Mouse (Mus musculus) lung, postnatal 0 days (tissue): ENCODE measurements around the gene Gstm4. TPM values are rescaled to one million over a fixed set of nuclear protein-coding genes. Genes with fewer than 3 reads are reported as not detected.
A peak's percentile ranks its signal among the peaks of the same experiment; 100 is the strongest.

ENCODE experiments used
- ATAC-seq: fragments of 200-750 bp; cut with Nextera tagmentation; 2 replicates; pipeline ENCODE4 v1.8.0; 2017; ENCODE audit warnings: moderate library complexity
- DNase-seq: peaks from one replicate; pipeline ENCODE4 v3.0.0-alpha.2; 2016; ENCODE audit warnings: low spot score
- H3K27ac ChIP-seq: fragments of 300-500 bp; sonication (generic); 2 replicates; pipeline ENCODE4 v1.5.1; 2014; ENCODE audit warnings: antibody characterized with exemption, mild to moderate bottlenecking, low read length, mixed read lengths
- H3K27me3 ChIP-seq: fragments of 300-500 bp; sonication (generic); replicated peaks from 2 replicates; pipeline ENCODE4 v1.6.1; 2014; ENCODE audit warnings: low read length, mixed read lengths; ENCODE audit not compliant: insufficient read depth
- H3K36me3 ChIP-seq: fragments of 300-500 bp; sonication (generic); 2 replicates; pipeline ENCODE4 v1.6.1; 2014; ENCODE audit warnings: low read length, mixed read lengths; ENCODE audit not compliant: insufficient read depth
- H3K4me1 ChIP-seq: fragments of 300-500 bp; sonication (generic); 2 replicates; pipeline ENCODE4 v1.6.1; 2014; ENCODE audit warnings: antibody characterized with exemption, low read depth, low read length, mixed read lengths; ENCODE audit not compliant: insufficient read depth
- H3K4me2 ChIP-seq: fragments of 300-500 bp; sonication (generic); replicated peaks from 2 replicates; pipeline ENCODE4 v1.6.1; 2014; ENCODE audit warnings: low read depth, mild to moderate bottlenecking, low read length, moderate library complexity, mixed read lengths
- H3K4me3 ChIP-seq: fragments of 300-500 bp; sonication (generic); 2 replicates; pipeline ENCODE4 v1.5.1; 2014; ENCODE audit warnings: low read depth, low read length
- H3K9ac ChIP-seq: fragments of 300-500 bp; sonication (generic); replicated peaks from 2 replicates; pipeline ENCODE4 v1.6.1; 2014; ENCODE audit warnings: low read depth, mild to moderate bottlenecking
- H3K9me3 ChIP-seq: fragments of 300-500 bp; sonication (generic); 2 replicates; pipeline ENCODE4 v1.6.1; 2016; ENCODE audit warnings: low read length, mixed read lengths
- CTCF ChIP-seq: IDR thresholded peaks from 2 replicates; pipeline ENCODE4 v1.5.1; 2016; ENCODE audit warnings: antibody characterized with exemption, mild to moderate bottlenecking
- EP300 ChIP-seq: IDR thresholded peaks from 2 replicates; pipeline ENCODE4 v1.6.1; 2016; ENCODE audit warnings: antibody characterized with exemption, mild to moderate bottlenecking, control low read depth
- WGBS: fragments of 180-500 bp; shearing (Covaris S2); extraction: QIAGEN DNeasy Blood & Tissue Kit; methylation state at CpG from one replicate; pipeline ENCODE4 v1.1.7; 2014; 5-methylcytosine and 5-hydroxymethylcytosine counted together
- polyA plus RNA-seq: library from polyadenylated mRNA; unstranded; fragments of >200 nt; fragmentation: Nextera tagmentation; extraction: Ambion mirVana; gene quantifications from 2 replicates; pipeline ENCODE4 v1.2.1, GENCODE M21; 2015

Gene Gstm4
- polyA plus RNA-seq, 1 experiment from 2014 or later, result 13.4 TPM

GRCm38 (mm10) chr3:108084767-108085270 lies 40.1 kb upstream of the Gstm4 start:
- peak overlapping the region; percentile 48 for H3K9ac ChIP-seq
- no peaks in the 10 kb centered on the region for H3K27me3 ChIP-seq
- H3K4me3 ChIP-seq, result peak overlapping the region; percentile 60
- H3K4me2 ChIP-seq, result peak overlapping the region; percentile 100
- WGBS, result 12% methylated on average over 13 of the region's 13 CpGs
- DNase-seq (no peak), ATAC-seq (peak; percentile 0; the same call in 1 of the 2 replicates)
- peaks cover 14% of the 10 kb centered on the region; the same call in 1 of the 2 replicates for H3K4me1 ChIP-seq
- H3K9me3 ChIP-seq, result no peaks in the 10 kb centered on the region
- H3K36me3 ChIP-seq, result no peaks in the 10 kb centered on the region
- TF ChIP-seq CTCF (no peak), EP300 (no peak)
- peak overlapping the region; percentile 57; the same call in 1 of the 2 replicates for H3K27ac ChIP-seq

- no peak for DNase-seq
- Histone ChIP-seq H3K27ac (no peak overlapping the region), H3K4me3 (no peak overlapping the region), H3K27me3 (no peaks in the 10 kb centered on the region), H3K36me3 (no peaks in the 10 kb centered on the region), H3K9ac (no peak overlapping the region), H3K4me1 (peaks cover 14% of the 10 kb centered on the region; the same call in 1 of the 2 replicates), H3K4me2 (no peak overlapping the region), H3K9me3 (no peaks in the 10 kb centered on the region)
- ATAC-seq, result no peak
- no peak for TF ChIP-seq EP300
- no peak for TF ChIP-seq CTCF
- 68% methylated on average over 4 of the region's 4 CpGs for WGBS
Observed at GRCm38 (mm10) chr3:108083904-108084407, 39.3 kb upstream of the Gstm4 start.

- no peaks in the 10 kb centered on the region for H3K36me3 ChIP-seq
- no peak for TF ChIP-seq CTCF
- no peak for TF ChIP-seq EP300
- DNase-seq (no peak), ATAC-seq (no peak)
- no peak overlapping the region for H3K4me2 ChIP-seq
- no peak overlapping the region for H3K9ac ChIP-seq
- no peaks in the 10 kb centered on the region for H3K9me3 ChIP-seq
- no peaks in the 10 kb centered on the region for H3K27me3 ChIP-seq
- peaks cover 14% of the 10 kb centered on the region; the same call in 1 of the 2 replicates for H3K4me1 ChIP-seq
- WGBS, result 20% methylated on average over 2 of the region's 2 CpGs
- H3K27ac ChIP-seq, result no peak overlapping the region
- no peak overlapping the region for H3K4me3 ChIP-seq
Observed at GRCm38 (mm10) chr3:108083161-108083560, 38.5 kb upstream of the Gstm4 start.

GRCm38 (mm10) chr3:108082251-108082875 lies 37.7 kb upstream of the Gstm4 start:
- no peak for DNase-seq
- TF ChIP-seq CTCF (no peak), EP300 (no peak)
- no peaks in the 10 kb centered on the region for H3K27me3 ChIP-seq
- H3K27ac ChIP-seq, result no peak overlapping the region
- peaks cover 14% of the 10 kb centered on the region; the same call in 1 of the 2 replicates for H3K4me1 ChIP-seq
- H3K4me2 ChIP-seq, result no peak overlapping the region
- no peak for ATAC-seq
- no peak overlapping the region for H3K4me3 ChIP-seq
- no peak overlapping the region for H3K9ac ChIP-seq
- 45% methylated on average over 1 of the region's 1 CpGs for WGBS
- no peaks in the 10 kb centered on the region for H3K9me3 ChIP-seq
- no peaks in the 10 kb centered on the region for H3K36me3 ChIP-seq

GRCm38 (mm10) chr3:108081681-108082080 lies 37.0 kb upstream of the Gstm4 start:
- ATAC-seq, result no peak
- Histone ChIP-seq H3K9me3 (no peaks in the 10 kb centered on the region), H3K36me3 (0 out of 2 replicates have a peak, but pooled peaks cover 2% of the 10 kb centered on the region), H3K4me3 (no peak overlapping the region), H3K27ac (no peak overlapping the region), H3K4me1 (peaks cover 12% of the 10 kb centered on the region; the same call in 1 of the 2 replicates), H3K27me3 (no peaks in the 10 kb centered on the region), H3K4me2 (no peak overlapping the region), H3K9ac (no peak overlapping the region)
- WGBS, result 43% methylated on average over 4 of the region's 4 CpGs
- DNase-seq, result no peak
- TF ChIP-seq CTCF (no peak), EP300 (no peak)

GRCm38 (mm10) chr3:108076836-108077235 lies 32.1 kb upstream of the Gstm4 start:
- Histone ChIP-seq H3K4me2 (no peak overlapping the region), H3K27me3 (no peaks in the 10 kb centered on the region), H3K4me1 (no peaks in the 10 kb centered on the region), H3K4me3 (no peak overlapping the region), H3K9ac (no peak overlapping the region), H3K9me3 (no peaks in the 10 kb centered on the region), H3K36me3 (peaks cover 20% of the 10 kb centered on the region), H3K27ac (no peak overlapping the region)
- ATAC-seq (no peak), DNase-seq (no peak)
- TF ChIP-seq EP300, result no peak
- TF ChIP-seq CTCF, result no peak
- WGBS, result 82% methylated on average over 9 of the region's 9 CpGs
